Mouse (Mus musculus) left cerebral cortex, postnatal 4 days (tissue): ENCODE data around the gene Nemf. TPM values are rescaled to one million over a fixed set of nuclear protein-coding genes. Genes with fewer than 3 reads are reported as not detected.

Experiments
- DNase-seq: peaks from one replicate; pipeline ENCODE4 v3.0.0-alpha.2; 2022
- intact Hi-C: fragments of 180-260 bp; cut with DNase I; formaldehyde crosslinking; loops from one replicate; pipeline ENCODE4 v1.15.1; 2025
- microRNA-seq: library from miRNA; unstranded; fragments of <30 nt; microRNA quantifications from one replicate; pipeline ENCODE4 v1.2.0, GENCODE M21; 2022
- total RNA-seq, 2 experiments: library from RNA; stranded (reverse); gene quantifications; 2 replicates each; pipeline ENCODE4 v1.2.3; 2021

Gene Nemf
- total RNA-seq, 2 experiments from 2014 or later: 50.9 to 51.1 TPM

- no peak for DNase-seq
- intact Hi-C loops: no loop called here
These were observed 77.0 kb downstream of the Nemf start for GRCm38 (mm10) chr12:69279931-69280469.

DNA sequence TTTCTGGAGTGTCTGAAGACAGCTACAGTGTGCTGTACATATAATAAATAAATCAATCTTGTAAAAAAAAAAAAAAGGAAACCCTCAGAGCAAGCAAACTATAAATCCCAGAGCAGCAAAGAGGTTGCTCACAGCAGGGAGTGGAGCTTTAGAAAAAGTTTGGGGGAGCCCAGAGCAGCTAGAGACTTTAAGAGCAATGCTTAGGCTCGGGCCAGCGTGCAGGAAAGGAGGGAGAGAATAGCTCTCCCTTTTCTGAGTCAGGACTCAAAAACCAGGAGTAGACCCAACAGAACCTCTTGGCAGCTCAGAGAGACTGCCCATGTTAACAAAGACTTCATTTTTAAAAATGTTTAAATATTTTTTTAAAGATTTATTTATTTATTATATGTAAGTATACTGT lies 88.0 kb downstream of the Nemf start:
- no peak for DNase-seq
- intact Hi-C loops: no loop called here

- intact Hi-C loops: no loop called here
- no peak for DNase-seq
These were observed 88.9 kb downstream of the Nemf start for GRCm38 (mm10) chr12:69267956-69268632.

DNA sequence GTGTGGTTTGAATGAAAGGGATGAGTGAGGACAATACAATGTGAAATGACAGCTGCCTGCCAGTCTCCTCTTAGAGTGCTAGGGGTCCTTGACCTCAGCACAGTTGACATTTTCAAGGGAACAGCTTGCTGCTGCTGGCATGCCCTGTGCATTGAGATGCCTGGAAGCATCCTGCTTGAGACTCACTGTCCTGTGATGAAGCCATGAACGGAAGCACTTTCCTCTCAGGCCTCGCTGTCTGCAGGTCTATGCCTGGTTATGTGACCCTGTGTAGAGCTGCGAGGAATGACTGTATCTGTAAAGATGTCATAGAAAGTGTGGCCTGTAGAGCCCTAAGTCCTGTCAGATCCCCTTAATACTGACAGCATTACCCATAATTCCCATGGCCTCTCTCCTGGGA lies 91.9 kb downstream of the Nemf start:
- DNase-seq: no peak
- intact Hi-C loops: no loop called here

GRCm38 (mm10) chr12:69262251-69262650 lies 94.7 kb downstream of the Nemf start:
- no peak for DNase-seq
- intact Hi-C loops: no loop called here

Small RNA genes within 50 kb of the gene (microRNA-seq; reads per million reads assigned to microRNA genes)
- gene Gm47299: not detected
- not detected for gene Gm47305

Other genes starting within 250 kb of the Nemf start
- 1,000 to 10,000 TPM; 1,367 to 1,400 TPM for gene Rps29, start 198.0 kb downstream of the Nemf start, total RNA-seq
- 1 to 10 TPM; 1.5 to 2.9 TPM for gene Lrr1, start 188.4 kb downstream of the Nemf start, total RNA-seq
- 100 to 1,000 TPM; 230 to 246 TPM for gene Rpl36al, start 173.1 kb downstream of the Nemf start, total RNA-seq
- 10 to 100 TPM; 36.0 to 40.1 TPM for gene Mgat2, start 173.0 kb downstream of the Nemf start, total RNA-seq
- 1 to 10 TPM; 6.1 to 7.4 TPM for gene Gm49383, start 160.1 kb downstream of the Nemf start, total RNA-seq
- 1 to 10 TPM; 2.5 to 2.6 TPM for gene Dnaaf2, start 158.7 kb downstream of the Nemf start, total RNA-seq
- gene Gm49384, start 152.9 kb downstream of the Nemf start, total RNA-seq: 1 to 10 TPM; 4.4 to 7.0 TPM
- gene Pole2, start 129.0 kb downstream of the Nemf start, total RNA-seq: 1 to 10 TPM; 2.4 to 2.7 TPM
- gene Klhdc1, start 116.0 kb downstream of the Nemf start, total RNA-seq: 10 to 100 TPM; 13.1 to 16.1 TPM
- gene Klhdc2, start 60.5 kb downstream of the Nemf start, total RNA-seq: 100 to 1,000 TPM; 150 to 166 TPM
- gene Arf6, start 15.0 kb upstream of the Nemf start, total RNA-seq: 10 to 100 TPM; 70.7 to 71.8 TPM
- 1 to 10 TPM in 1 of 2 experiments, not detected in 1; 1.4 TPM for gene Gm9887, start 15.3 kb upstream of the Nemf start, total RNA-seq
- 10 to 100 TPM; 17.7 to 19.2 TPM for gene Vcpkmt, start 225.9 kb upstream of the Nemf start, total RNA-seq